Mouse (Mus musculus) neural tube, embryonic 14.5 days (tissue): Measurements from ENCODE around the gene Oxld1. TPM values are rescaled to one million over a fixed set of nuclear protein-coding genes. Genes with fewer than 3 reads are reported as not detected.
"Not testable (repeated sequence)": the region's sequence is repeated elsewhere in the genome, so short reads cannot be mapped to it uniquely, and the experiment has no call there.

ENCODE experiments used
- ATAC-seq: fragments of 200-750 bp; cut with Nextera tagmentation; 2 replicates; pipeline ENCODE4 v1.8.0; 2017; ENCODE audit warnings: low read depth, mild to moderate bottlenecking, moderate TSS enrichment, moderate library complexity
- H3K27ac ChIP-seq: fragments of 300-500 bp; sonication (generic); 2 replicates; pipeline ENCODE4 v1.5.1; 2014; ENCODE audit warnings: low read depth, mild to moderate bottlenecking, control low read depth, low read length, moderate library complexity, mixed read lengths
- H3K27me3 ChIP-seq: fragments of 300-500 bp; sonication (generic); 2 replicates; pipeline ENCODE4 v1.6.1; 2014; ENCODE audit warnings: low read length; ENCODE audit not compliant: control insufficient read depth, insufficient read depth
- H3K36me3 ChIP-seq: fragments of 300-500 bp; sonication (generic); 2 replicates; pipeline ENCODE4 v1.6.1; 2014; ENCODE audit warnings: low read length, mixed read lengths; ENCODE audit not compliant: control insufficient read depth, insufficient read depth
- H3K4me1 ChIP-seq: fragments of 300-500 bp; sonication (generic); 2 replicates; pipeline ENCODE4 v1.6.1; 2014; ENCODE audit warnings: low read length; ENCODE audit not compliant: control insufficient read depth, insufficient read depth
- H3K4me2 ChIP-seq: fragments of 300-500 bp; sonication (generic); 2 replicates; pipeline ENCODE4 v1.6.1; 2014; ENCODE audit warnings: mild to moderate bottlenecking, low read depth, low read length, control low read depth
- H3K4me3 ChIP-seq: fragments of 300-500 bp; sonication (generic); 2 replicates; pipeline ENCODE4 v1.5.1; 2014; ENCODE audit warnings: low read depth, low read length, control low read depth, mixed read lengths
- H3K9ac ChIP-seq: fragments of 300-500 bp; sonication (generic); replicated peaks from 2 replicates; pipeline ENCODE4 v1.6.1; 2014; ENCODE audit warnings: low read depth, mild to moderate bottlenecking, control low read depth, low read length, mixed read lengths
- H3K9me3 ChIP-seq: fragments of 300-500 bp; sonication (generic); 2 replicates; pipeline ENCODE4 v1.6.1; 2016; ENCODE audit warnings: low read length; ENCODE audit not compliant: control insufficient read depth
- WGBS: fragments of 180-500 bp; shearing (Covaris S2); extraction: QIAGEN DNeasy Blood & Tissue Kit; methylation state at CpG from one replicate; pipeline ENCODE4 v1.1.7; 2014; 5-methylcytosine and 5-hydroxymethylcytosine counted together
- polyA plus RNA-seq: library from polyadenylated mRNA; unstranded; fragments of >200 nt; fragmentation: Nextera tagmentation; extraction: Ambion mirVana; gene quantifications from 2 replicates; pipeline ENCODE4 v1.2.1, GENCODE M21; 2014

Gene Oxld1
- polyA plus RNA-seq, 1 experiment from 2014 or later, result 12.9 TPM

DNA sequence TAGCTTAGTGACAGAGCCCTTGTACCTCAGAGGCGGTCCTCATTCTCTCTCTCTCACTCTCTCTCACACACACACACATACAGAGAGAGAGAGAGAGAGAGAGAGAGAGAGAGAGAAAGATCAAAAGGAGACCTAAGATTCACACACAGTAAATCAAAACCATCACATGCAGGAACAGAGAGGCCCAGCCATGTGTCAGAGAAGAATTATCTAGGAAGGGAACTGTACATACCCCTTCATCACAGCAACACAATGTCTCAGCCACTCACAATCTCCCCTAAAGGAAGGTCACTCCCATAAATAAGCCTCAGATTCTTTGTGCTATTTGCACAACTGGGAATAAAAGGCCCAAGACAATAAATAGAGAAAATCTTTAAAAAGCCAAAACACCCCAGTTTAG, 39.3 kb downstream of the Oxld1 start:
- WGBS, result 95% methylated on average over 1 of the region's 1 CpGs

DNA sequence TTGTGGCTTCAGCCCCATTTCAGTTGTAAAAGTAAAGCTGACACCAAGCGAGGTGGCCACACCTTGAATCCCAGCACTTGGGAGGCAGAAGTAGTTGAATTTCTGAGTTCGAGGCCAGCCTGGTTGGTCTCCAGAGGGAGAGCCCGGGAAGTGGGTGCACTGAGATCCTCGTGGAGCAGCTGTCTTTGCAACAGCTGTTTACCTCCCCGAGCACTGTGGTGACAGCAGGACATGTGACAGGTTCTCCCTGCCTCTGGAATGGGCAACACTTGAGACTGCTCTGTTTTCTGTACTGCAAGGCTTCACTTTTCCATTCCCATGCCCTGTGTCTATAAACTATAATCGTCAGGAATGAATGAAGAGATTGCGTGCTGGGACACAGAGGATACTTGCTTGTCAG, 40.0 kb downstream of the Oxld1 start:
- 94% methylated on average over 7 of the region's 7 CpGs for WGBS
- no peak for ATAC-seq
- Histone ChIP-seq H3K27ac (no peak overlapping the region), H3K4me1 (no peaks in the 10 kb centered on the region), H3K36me3 (peaks cover 47% of the 10 kb centered on the region), H3K27me3 (no peaks in the 10 kb centered on the region), H3K9ac (no peak overlapping the region), H3K9me3 (no peaks in the 10 kb centered on the region), H3K4me3 (no peak overlapping the region), H3K4me2 (no peak overlapping the region)

More for the DNA sequence above, 39.3 kb downstream of the Oxld1 start:
- Histone ChIP-seq H3K9me3 (no peaks in the 10 kb centered on the region), H3K4me3 (no peak overlapping the region), H3K4me2 (no peak overlapping the region), H3K27ac (no peak overlapping the region), H3K27me3 (no peaks in the 10 kb centered on the region), H3K36me3 (peaks cover 40% of the 10 kb centered on the region), H3K9ac (no peak overlapping the region), H3K4me1 (no peaks in the 10 kb centered on the region; the same call in 1 of the 2 replicates)
- no peak for ATAC-seq

DNA sequence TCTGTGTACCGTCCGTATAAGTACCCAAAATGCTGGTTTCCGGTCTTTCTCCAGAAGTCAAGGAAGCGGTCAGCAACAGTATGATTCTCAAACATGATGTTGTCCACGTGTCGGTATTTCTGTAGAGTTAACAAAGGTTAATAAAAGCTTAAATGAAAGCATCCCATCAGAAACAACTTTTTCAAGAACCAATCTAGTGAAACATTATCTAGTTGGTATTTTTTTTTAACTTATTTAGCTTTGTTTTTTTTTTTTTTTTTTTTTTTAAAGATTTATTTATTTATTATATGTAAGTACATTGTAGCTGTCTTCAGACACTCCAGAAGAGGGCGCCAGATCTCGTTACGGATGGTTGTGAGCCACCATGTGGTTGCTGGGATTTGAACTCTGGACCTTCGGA, 44.2 kb downstream of the Oxld1 start:
- 98% methylated on average over 7 of the region's 10 CpGs for WGBS
- H3K4me2 ChIP-seq, result not testable (repeated sequence)

More for the DNA sequence above, 44.2 kb downstream of the Oxld1 start:
- not testable (repeated sequence) for H3K4me3 ChIP-seq, ATAC-seq, H3K9ac ChIP-seq, H3K9me3 ChIP-seq, H3K27me3 ChIP-seq, H3K27ac ChIP-seq, H3K4me1 ChIP-seq
- H3K36me3 ChIP-seq, result peaks cover 63% of the 10 kb centered on the region

Other genes with a start within 250 kb of the Oxld1 start
- gene Bahcc1, start 225.1 kb downstream of the Oxld1 start, polyA plus RNA-seq, result 17.0 and 20.8 TPM in 2 replicates
- 4,176 and 4,177 TPM in 2 replicates for gene Actg1, start 109.5 kb downstream of the Oxld1 start, polyA plus RNA-seq
- gene Fscn2, start 96.5 kb downstream of the Oxld1 start, polyA plus RNA-seq, result 0.63 and 1.7 TPM in 2 replicates
- 74.8 and 86.8 TPM in 2 replicates for gene Faap100, start 79.3 kb downstream of the Oxld1 start, polyA plus RNA-seq
- 31.1 and 39.8 TPM in 2 replicates for gene Nploc4, start 20.4 kb downstream of the Oxld1 start, polyA plus RNA-seq
- gene Tspan10, start 15.4 kb downstream of the Oxld1 start, polyA plus RNA-seq, result not detected in 2 replicates
- gene Pde6g, start 4.6 kb downstream of the Oxld1 start, polyA plus RNA-seq, result 0.31 and 0.59 TPM in 2 replicates
- gene Ccdc137, start within 50 bp of the Oxld1 start, polyA plus RNA-seq, result 21.6 and 28.4 TPM in 2 replicates
- gene Arl16, start 9.5 kb upstream of the Oxld1 start, polyA plus RNA-seq, result 65.5 and 68.1 TPM in 2 replicates
- gene Mrpl12, start 26.5 kb upstream of the Oxld1 start, polyA plus RNA-seq, result 131 and 135 TPM in 2 replicates
- gene Slc25a10, start 33.8 kb upstream of the Oxld1 start, polyA plus RNA-seq, result 24.7 and 30.0 TPM in 2 replicates
- 0.19 and 0.22 TPM in 2 replicates for gene Gcgr, start 72.6 kb upstream of the Oxld1 start, polyA plus RNA-seq
- 248 and 267 TPM in 2 replicates for gene Mcrip1, start 91.7 kb upstream of the Oxld1 start, polyA plus RNA-seq
- not detected in 2 replicates for gene Ppp1r27, start 93.1 kb upstream of the Oxld1 start, polyA plus RNA-seq
- gene P4hb, start 115.2 kb upstream of the Oxld1 start, polyA plus RNA-seq, result 248 and 330 TPM in 2 replicates
- 419 and 479 TPM in 2 replicates for gene Arhgdia, start 123.6 kb upstream of the Oxld1 start, polyA plus RNA-seq
- 191 and 222 TPM in 2 replicates for gene Alyref, start 140.3 kb upstream of the Oxld1 start, polyA plus RNA-seq
- gene Anapc11, start 140.4 kb upstream of the Oxld1 start, polyA plus RNA-seq, result 209 and 236 TPM in 2 replicates
- gene Npb, start 150.4 kb upstream of the Oxld1 start, polyA plus RNA-seq, result 1.3 TPM in 1 of 2 replicates, not detected in the other
- gene Pcyt2, start 159.9 kb upstream of the Oxld1 start, polyA plus RNA-seq, result 170 and 187 TPM in 2 replicates
- gene Sirt7, start 167.2 kb upstream of the Oxld1 start, polyA plus RNA-seq, result 42.8 and 48.2 TPM in 2 replicates
- gene Mafg, start 175.5 kb upstream of the Oxld1 start, polyA plus RNA-seq, result 30.5 and 36.8 TPM in 2 replicates
- gene Pycr1, start 185.7 kb upstream of the Oxld1 start, polyA plus RNA-seq, result 15.3 and 24.9 TPM in 2 replicates
- gene Myadml2, start 190.1 kb upstream of the Oxld1 start, polyA plus RNA-seq, result 2.3 and 2.5 TPM in 2 replicates
- gene Notum, start 203.1 kb upstream of the Oxld1 start, polyA plus RNA-seq, result 1.3 and 6.2 TPM in 2 replicates
- 137 and 141 TPM in 2 replicates for gene Aspscr1, start 214.9 kb upstream of the Oxld1 start, polyA plus RNA-seq